Mouse (Mus musculus) myocyte (in vitro differentiated cells): Measurements from ENCODE around the gene Dusp14.

ENCODE experiments used
- CEBPB ChIP-seq: IDR thresholded peaks from 2 replicates; pipeline ENCODE4 v1.6.1; 2011; ENCODE audit warnings: mild to moderate bottlenecking, moderate library complexity; ENCODE audit not compliant: poor library complexity, insufficient read depth, severe bottlenecking
- MYOG ChIP-seq, 3 experiments: IDR thresholded peaks; one replicate each; pipeline ENCODE4 v1.6.1; 2011; ENCODE audit warnings: control low read depth in 2 of 3, low read depth in 2 of 3, mild to moderate bottlenecking in 2 of 3; ENCODE audit not compliant: insufficient read length in 2 of 3, control insufficient read depth in 1 of 3, insufficient read depth in 1 of 3
- POLR2A ChIP-seq: IDR thresholded peaks from one replicate; pipeline ENCODE4 v1.6.1; 2011; ENCODE audit warnings: low read depth, mild to moderate bottlenecking, control low read depth, moderate library complexity; ENCODE audit not compliant: insufficient read length
- POLR2AphosphoS2 ChIP-seq: IDR thresholded peaks from one replicate; pipeline ENCODE4 v1.6.1; 2011; ENCODE audit warnings: low read depth, control low read depth; ENCODE audit not compliant: insufficient read length
- REST ChIP-seq: IDR thresholded peaks from one replicate; pipeline ENCODE4 v1.6.1; 2011; ENCODE audit warnings: mild to moderate bottlenecking, control low read depth, moderate library complexity; ENCODE audit not compliant: insufficient read depth, insufficient read length
- USF1 ChIP-seq: IDR thresholded peaks from one replicate; pipeline ENCODE4 v1.6.1; 2011; ENCODE audit warnings: low read depth, mild to moderate bottlenecking, control low read depth, moderate library complexity

DNA sequence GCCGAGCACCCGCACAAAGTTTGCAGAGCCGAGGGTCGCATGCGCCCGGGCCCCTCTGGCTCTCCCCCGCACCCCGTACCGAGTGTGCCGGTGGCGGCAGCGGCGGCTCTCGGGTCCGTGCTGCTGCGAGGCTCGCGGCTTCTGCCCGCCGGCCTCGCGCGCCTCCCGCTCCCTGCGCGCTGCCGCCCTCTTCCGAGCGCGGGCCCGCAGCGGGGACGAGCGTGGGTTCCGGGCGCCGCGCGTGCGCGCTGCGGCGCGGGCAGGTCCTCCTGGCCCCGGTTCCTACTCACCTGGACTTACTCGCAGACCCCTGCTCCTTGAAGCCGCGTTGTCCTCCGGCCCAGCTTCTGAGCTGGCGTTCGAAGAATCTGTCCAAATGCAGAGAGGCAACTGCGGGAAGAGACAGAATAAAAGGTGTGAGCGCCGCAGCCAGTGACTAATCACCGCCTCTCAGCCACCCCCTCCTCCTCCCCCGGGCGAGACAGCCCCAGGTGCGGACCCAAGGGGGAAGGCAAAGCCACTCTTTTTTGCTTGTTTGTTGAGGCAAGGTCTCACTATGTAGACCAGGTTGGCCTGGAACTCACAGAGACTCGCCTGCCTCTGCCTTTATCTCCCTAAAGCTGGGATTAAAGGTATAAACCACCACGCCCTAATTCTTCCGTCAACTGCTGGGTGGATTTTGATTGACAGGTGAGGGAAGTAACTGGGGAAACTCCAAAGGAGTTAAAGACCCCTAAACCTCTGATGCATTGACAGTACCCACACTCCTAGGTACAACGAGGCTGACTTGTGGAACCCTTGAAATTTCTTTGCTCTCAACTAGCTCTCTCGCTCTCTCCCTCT lies 649 bp downstream of the Dusp14 start:
- TF ChIP-seq POLR2A = peak; percentile 77
- TF ChIP-seq CEBPB = no peak
- no peak for TF ChIP-seq REST
- TF ChIP-seq MYOG (IDR thresholded peaks at IDR 0.05; ENCODE audit: control insufficient read depth in 1 of 3, insufficient read depth in 1 of 3, insufficient read length in 2 of 3, low read depth in 2 of 3) = no peak
- TF ChIP-seq USF1 = no peak
- peak; percentile 88 for TF ChIP-seq POLR2AphosphoS2
